Mouse (Mus musculus) ovary, postnatal 14 days (tissue): ENCODE measurements around the gene Pidd1.

Experiments
- DNase-seq: peaks from one replicate; pipeline ENCODE4 v3.0.0; 2022; ENCODE audit warnings: low spot score

Pidd1 gene

DNA sequence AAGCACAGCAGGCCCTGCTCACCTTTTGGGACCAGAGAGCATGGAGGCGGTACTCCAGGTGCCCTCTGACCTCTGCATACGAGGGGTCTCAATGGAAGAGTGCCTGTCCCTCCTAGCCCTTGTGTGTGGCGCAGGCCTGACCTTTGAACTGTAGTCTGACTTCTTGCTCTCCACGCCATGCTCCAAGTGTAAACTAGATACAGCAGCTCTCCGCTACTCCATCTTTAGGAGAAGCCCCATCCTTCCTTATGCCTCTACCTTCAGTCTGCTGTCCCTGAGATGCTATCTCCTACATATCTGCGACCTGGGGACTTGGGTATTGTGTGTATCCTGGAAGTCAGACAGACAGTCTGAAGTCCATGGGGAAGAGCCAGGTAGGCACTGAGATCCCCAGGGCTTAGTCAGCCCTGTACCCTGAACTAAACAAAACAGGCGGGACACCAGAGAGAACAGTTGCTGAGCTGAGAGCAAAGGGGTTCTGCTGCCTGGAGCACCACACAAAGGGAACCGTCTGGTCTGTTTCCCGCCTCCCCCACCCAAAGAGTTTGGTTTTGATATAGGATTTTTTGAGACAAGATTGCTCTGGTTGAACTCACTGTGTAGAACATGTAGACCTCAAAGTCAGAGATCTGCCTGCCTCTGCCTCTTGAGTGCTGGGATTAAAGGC is 7.8 kb downstream of the Pidd1 start:
- DNase-seq: no peak

DNA sequence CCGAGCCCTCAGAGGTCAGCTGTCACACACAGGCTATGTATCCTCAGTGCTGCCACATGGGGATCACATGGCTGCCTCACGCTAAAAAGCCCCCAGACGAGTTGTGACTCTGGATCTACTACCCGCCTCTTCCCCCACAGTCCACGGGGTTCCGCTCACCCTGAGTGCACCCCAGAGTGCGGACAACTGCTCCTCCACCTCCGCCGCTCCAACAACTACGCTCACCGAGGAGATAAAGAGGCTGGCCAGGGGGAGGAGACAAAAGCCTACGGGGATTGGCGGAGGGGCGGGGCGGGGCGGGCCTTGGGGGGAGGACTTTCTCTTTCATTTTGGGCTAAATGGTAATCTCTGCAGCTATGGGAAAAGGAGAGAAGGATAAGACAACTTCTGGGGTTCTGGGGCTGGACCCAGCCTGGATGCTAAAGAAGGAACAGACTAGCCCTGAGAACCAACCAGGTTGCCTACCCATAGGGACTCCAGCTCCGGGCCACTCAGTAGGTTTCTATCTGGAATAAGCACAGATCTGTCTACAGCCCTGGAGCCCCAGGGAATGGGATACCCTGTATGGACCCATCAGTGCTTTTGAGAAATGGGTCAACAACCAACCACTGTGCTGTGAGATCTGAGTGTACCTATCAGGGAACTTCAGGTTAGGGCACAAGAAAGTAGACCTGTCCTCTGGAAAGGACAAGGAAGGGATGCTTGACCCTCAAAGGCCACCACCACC is 8.5 kb downstream of the Pidd1 start:
- no peak for DNase-seq

DNA sequence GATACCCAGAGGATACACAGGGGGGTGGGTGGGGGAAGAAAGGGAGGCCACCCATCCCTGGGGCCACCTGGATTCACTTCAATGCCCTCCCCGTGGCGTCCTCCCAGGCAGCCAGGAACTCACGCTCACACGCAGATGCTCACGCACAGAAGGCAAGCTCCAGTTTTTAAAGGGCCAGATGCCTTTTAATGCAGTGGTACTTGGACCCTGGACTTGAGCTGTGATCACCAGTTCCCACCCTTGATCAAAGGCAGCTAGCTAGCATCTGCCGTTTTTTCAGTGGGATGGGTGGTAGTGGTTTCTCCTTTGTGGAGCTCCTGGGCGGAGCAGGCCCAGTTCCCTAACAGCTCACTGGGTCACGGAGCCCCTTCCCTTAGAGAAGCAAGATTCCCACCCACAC is 9.4 kb downstream of the Pidd1 start:
- DNase-seq: no peak

DNA sequence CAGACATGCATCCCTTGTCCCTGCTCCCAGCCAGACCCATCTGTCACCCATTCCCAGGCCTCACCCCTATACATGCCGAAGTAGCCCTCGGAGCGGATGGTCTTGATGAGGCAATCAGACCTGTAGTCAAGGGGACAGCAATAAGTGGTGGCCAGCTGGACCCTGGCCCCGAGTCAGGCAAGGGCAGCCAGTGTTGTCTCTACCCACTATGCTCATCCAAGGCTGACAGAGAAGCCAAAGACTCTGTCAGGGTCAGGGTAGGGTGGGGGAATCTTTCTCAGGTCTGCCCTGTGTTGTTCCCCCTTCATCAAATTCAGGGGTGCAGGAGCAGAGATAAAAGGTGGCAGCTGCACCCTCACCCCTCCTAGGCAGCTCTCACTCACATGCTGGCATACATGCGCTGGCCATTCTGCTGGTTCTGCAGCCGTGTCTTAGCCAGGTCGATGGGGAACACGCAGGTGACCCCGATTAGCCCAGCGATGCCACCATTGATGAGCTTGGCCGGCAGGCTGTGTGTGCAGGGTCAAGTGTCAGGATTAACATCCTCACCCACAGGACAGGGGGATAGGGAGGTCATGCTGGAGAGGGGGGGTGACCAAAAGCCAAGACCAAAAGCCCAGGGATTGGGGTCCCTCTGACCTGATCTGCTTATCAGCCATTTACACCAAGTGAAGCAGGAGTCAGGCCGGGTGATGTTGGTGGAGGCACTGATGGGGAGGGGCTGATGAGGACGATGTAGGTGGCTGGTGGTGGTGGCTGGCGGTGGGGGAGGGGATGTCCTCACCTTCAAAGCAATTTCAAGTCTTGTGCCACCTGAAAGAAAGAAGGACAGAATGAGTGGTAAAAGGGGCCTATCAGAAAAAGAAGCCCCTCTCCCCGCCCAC is 10.1 kb downstream of the Pidd1 start:
- DNase-seq: no peak

DNA sequence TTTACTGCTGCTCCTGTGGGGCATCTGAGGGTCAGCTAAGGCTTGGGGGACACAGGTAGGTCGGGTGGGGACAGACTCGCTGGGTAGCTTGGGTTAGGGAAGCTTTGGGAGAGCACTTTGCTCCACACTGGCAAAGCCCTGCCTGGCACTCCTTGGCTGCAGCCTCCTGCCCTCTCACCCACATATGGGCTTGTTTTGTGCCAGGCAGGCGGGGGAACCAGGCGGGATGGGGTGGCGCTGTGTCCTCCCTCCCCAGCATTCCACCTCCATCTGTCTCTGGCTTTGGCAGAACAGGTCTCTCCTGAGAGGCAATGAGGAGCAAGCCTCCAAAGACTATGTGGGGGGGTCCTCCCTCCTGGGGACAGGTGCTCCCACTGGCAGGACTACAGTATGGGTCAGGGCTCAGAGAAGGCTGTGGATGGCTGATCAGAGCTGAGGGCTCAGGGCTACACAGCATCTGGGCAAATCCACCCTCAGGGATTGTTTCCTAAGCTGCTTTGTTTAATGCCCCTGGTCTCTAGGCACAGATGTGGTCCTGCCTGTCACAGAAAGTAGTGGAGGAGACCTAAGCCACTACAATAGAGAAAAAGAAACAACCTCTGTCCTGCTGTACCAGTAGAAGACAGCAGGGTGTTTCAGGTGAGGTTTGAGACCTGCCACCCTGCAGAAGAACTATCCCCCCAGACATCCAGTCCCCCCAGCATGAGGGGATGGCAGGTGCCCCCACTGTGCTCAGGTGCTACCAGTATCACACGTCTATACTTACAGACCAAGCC is 10.9 kb downstream of the Pidd1 start:
- no peak for DNase-seq

DNA sequence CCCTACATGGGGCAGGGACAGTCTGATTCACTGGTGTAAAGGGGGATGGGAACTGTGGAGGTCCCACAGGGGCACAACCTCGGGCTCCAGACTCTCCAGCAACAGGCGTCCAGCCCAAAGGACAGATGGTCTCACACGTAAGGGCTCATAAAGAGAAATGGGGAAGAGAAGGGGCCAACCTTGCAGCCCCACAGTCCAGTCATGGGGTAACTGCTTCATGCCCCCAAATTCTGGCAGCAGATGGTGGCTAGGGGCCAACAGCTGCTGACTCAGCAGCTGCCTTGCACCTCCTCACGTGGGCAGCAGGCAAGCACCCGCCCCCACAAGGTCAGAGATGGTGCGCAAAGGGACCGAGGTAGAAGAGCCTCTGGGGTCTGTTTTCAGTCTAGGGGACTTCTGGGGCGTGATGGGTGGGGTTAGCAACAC is 11.6 kb downstream of the Pidd1 start:
- DNase-seq: no peak

DNA sequence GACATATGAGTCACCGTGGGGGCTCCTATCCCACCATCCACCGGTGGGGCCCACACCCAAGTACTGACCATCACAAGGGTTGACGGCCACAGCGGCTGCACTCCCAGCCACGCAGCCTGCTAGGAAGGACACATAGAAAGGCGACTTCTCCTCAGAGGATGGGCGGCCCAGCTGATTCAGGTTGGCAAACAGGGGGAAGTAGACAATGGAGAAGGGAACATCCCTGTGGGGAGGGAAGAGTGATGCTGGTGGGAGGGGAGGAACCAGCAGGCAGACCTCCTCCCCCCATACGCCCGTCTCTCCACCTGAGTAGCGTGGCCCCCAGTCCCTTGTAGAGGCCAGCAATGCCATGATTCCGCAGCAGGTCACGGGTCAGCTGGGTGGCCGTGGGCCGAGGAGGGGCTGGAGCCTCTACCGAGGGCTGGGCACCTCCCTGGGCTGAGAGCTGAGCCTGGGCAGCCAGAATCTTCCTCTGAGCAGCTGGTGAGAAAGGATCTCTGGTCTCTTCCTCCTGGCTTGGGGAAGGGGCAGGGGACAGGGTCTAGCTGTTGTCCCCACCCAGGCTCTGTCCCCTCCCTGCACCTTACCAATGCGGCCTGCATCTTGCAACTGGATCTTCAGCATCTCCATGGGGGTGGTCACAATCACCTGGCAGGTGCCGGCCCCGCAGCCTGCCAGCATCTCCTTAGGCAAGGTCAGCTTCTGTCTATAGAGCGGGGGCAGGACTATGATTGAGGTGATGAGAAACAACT is 12.2 kb downstream of the Pidd1 start:
- no peak for DNase-seq

DNA sequence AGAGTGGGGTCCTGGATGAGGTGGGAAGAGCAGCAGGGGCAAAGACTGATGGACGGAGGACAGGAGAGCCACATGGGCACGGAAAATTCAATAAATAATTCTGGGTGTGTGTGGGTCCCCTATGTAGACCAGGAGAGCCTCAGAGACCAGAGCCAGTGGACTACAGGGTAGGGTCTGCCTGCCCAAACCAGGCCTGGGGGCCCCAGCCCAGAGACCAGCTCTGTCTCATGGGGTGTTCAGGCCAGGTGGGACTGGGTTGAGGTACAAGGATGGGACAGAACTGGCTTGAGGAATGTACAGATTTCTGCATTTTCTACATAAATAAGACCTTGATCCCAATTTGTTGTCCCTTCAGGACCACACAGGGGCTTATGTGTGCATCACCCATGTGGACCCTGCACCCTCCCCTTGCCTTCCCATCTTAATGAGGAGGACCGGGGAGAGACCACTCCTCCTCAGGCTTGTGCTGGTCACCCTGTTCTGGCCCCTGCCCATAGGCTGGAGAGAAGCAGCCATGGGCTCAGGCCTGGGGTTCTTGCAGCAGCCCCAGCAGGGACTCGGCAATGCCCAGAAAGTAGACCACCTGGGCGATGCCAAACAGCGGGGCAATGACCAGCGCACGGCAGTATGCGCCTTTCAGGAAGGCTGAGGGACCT is 13.1 kb downstream of the Pidd1 start:
- no peak for DNase-seq

DNA sequence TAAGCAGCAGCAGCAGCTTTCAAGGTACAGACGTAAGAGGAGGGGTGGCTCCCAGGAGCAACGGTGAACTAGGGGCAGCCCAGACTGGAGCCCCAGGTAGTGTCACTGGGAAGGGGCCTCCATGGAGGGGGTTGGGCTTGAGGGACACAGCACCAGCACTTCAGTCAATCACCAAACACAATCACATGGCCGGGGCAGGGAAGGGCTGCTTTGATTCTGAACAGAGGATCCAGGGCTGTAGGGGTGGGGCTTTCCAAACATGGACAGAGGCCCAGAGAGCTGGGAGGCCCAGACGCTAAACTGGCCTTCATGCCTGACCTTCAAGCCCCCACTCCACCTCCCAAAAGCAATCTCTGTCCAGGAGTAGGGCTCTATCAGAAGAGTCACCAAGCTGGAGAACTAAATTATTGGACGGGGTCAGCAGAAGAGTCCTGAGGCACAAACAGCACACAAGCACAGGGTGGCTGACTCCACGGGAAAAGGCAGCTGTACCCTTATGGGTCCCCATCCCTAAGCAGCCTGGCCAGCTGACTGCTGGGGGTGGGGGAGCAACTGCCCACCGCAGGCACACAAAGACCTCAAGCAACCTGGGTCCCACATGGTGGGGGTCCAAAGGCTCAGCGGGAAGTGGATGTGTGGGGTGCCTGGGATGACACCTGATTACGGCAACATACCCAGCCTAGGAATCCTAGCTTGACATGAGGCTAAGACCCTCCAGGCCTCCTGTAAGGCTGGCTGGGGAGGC is 13.8 kb downstream of the Pidd1 start:
- DNase-seq: no peak

DNA sequence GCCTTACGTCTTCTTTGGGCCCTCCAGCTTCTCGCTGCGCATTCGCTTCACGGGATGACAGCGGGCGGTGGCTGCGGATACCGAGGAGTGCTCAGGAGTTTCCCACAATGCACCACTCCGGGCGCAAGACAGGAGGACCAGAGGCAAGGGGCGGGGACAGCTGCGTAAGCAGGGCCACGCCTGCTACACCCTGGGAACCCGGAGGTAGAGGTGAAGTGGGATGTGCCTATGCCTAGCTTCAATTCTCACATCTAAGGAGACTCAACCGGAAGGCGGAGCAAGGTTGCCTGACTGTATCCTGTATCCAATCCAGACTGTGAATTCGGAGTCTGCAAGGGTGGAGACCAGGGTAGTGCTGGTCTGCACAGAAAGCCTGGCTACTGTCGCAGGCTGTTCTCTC is 14.5 kb downstream of the Pidd1 start, which contains the start of gene Cend1:
TSS of gene Cend1 (minus strand) at position 182 of the 400 bp plus-strand sequence.
- no peak for DNase-seq

DNA sequence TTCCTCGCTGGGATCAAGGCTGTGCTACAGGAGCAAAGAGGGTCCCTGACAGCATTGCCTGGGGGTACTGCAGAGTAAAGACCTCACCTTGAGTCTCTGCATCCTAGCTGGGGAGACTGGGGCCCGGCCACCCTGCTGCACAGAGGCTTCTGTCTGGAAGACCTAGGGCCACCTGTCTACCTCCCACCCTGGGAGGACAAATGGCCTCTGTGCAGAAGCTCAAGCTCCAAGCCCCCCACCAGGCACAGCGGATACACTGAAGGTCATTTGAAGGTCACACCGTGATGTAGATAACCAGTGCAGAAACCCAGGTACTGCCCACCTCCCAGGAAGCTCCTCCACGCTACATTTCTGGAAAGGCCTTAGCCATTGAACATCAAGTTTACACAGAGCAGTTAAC is 15.1 kb downstream of the Pidd1 start:
- DNase-seq: no peak

DNA sequence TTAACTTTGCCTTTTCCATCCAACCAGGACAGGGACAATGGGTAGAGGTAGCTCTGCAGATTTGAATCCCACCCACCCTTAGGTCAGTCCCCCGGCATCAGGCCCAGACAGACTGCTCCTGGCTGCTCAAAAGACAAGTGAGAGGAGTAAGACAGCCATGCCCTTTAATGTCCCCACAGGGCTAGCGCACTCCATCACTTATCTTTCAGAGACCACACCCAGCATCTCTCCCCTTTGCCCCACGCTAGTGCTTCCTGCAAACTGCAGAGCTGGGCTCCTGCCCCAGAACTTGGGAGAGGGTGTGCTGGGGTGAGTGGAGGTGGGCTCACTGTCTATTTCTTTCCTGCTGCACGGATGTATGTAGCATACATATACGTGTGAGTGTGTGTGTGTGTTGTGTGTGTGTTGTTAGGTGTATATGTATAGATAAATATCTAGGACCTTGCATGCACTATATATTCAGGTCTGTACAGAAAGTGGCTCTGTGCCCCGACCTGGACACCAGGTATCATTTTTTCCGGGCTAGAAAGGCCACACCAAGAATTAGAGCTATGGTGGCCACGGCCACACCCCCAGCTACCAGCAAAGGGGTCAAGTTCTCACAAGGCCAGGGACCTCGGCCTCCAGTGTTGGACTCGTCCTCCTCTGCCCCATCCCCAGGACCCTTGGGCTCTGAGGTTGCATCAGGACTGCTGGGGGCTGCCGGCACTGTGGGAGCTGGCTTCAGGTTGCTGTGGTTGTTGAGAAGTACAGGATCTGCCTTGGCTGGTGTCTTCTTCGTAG is 16.7 kb downstream of the Pidd1 start:
- no peak for DNase-seq

DNA sequence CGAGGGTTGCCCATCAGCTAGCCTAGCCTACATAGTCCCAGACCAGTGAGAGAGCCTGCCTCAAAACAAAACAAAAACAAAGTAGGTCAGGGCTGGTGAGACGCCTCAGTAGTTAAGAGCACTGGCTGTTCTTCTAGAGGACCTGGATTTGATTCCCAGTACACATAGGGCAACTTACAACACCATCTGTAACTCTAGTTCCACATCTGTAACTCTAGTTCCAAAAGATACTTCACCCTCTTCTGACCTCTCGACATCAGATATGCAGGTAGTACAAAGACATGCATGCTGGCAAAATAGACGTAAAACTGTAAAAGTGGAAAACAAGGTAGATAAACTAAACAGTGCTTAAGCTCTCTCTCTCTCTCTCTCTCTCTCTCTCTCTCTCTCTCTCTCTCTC is 20.0 kb downstream of the Pidd1 start:
- no peak for DNase-seq

DNA sequence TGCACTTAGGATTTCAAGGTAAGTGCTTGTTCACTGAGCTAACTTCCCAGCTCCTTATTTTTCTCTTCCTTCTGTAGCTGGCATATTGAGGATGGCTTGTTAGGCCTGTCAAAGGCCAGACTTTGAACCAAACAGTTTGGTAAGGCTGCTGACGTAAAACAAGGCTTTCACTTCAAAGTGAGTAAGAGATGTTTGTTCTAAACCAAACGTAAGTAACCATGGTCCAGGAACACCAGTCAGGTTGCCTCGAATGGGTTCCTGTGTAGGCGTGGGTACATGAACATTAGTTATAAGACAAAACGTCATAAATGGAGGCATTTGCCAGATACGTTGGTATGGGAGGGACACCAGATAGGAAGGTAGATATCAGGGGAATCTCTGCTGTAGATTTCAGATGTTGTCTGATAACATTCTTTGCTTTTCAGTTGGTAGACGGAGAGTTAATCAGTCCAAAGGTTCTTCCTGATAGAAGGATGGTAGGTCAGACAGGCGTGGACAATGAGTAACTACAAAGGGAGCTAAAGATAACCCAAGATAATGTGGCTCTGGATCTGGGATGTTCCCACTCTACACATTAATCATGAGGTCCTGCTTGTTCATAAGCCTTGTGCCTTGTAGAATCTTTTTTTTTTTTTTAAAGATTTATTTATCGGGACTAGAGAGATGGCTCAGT is 23.7 kb downstream of the Pidd1 start:
- no peak for DNase-seq

DNA sequence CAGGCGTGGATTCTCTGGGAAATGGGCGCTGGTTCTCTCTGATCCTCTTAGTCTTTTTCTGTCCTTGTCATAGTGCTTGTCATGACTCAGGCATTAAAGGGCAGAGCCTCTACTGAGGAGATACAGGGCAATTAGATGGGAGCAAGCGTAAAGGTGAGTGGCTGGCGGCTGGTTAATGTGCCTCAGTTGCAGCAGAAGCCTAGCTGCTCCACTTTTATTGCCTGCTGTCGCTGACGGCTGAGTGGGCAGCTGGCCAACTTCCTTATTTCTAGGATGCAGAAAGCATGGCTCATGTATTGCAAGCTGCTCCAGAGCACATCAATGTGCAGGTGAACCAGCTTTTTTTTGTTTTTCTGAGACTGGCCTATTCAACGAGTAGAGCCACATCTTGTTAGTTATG is 24.9 kb downstream of the Pidd1 start:
- DNase-seq: no peak

DNA sequence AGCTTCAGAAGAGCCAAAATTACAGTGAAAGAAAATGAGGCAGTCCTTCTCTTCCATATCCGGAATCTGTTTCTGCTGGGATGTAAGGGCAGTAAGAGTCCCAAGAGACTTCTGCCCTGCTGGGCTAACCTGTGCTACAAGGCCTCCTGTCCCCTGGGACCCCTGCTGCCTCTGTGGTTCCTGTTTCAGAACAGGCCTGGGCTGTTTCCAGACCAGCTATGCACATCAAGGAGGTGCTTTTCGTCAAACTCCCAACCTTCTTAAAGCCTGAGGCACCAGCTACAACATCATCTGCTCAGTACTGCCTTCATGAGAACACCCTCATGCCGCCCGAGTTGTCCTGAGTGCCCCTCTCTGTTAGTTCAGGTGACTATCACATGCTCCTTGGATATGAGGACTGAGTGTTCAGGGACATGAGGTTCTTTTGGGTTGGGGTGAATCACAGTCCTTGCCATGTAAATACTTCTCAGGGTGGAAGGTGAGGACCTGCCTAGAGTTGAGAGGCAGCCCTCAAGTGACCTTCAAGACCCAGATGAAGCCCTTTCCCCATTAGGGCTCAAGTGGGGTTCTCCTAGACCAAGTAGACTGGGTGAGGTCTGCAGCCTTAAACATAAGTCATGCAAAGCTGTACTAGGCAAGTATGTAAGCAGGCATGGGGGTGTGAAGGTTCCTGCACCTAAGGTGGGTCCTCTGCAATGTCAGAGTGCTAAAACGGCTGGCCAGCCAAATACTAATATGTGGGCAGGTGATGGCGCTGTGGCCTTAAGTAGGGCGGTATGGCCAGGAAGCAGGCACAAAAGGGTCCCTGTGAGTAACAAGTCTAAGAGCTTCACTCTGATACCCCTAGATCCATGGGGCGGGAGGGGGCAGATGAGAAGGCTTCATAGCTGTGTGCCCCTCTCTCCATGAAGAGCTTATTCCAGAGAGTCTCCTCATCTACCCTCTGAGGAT is 25.8 kb downstream of the Pidd1 start:
- DNase-seq: no peak

DNA sequence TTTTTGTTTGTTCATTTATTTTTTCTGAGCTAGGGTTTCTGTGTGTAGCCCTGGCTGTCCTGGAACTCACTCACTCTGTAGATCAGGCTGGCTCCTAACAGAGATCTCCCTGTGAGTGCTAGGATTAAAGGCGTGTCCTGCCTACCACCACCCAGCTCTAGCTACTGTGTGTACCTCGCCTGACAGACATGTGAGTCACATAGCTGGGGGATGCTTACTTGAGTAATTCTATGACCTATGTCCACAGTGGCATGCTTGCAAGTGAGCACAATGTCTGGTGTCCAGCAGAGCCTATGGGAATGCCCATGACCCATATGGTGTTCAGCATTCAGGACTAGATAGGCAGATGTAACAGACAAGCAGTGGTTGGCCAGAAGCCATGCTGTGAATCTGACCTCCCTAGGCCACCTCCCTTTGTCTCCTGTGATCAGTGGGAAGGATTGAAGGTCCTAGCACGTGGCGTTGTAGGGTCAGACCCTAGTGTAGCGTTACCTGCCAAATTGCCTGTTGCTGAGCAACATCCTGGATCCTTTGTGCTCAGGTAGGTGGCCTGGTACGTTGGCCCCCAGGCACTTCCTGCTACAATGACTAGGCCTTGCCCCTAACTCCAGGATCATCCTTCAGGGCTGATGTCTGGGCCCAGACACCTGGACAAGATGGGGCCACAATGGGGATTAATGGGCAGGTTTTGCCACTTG is 27.5 kb downstream of the Pidd1 start:
- no peak for DNase-seq
